Comparison of ENCODE assay signal across 18 mouse cellular contexts in genomic region chr16:24878977-24879376, GRCm38 (mm10).
"Had no signal": no experiment of that assay in that cellular context is flagged by ENCODE, and none has a peak within 500 bp of the region (broad histone marks: within the 10 kb centered on the region; RNA-seq: fewer than 3 reads in every experiment).

No protein-coding gene starts in this region.

- H3K36me3 ChIP-seq: limb, embryonic 13.5 days; midbrain, embryonic 15.5 days; neural tube, embryonic 13.5 days; stomach, embryonic 15.5 days had no signal

- H3K4me3 ChIP-seq: limb, embryonic 13.5 days; megakaryocyte, embryonic 14.5 days; midbrain, embryonic 15.5 days; neural tube, embryonic 13.5 days; stomach, embryonic 15.5 days had no signal

- H3K27me3 ChIP-seq: limb, embryonic 13.5 days; megakaryocyte, embryonic 14.5 days; midbrain, embryonic 15.5 days; neural tube, embryonic 13.5 days; stomach, embryonic 15.5 days had no signal

- DNase-seq: kidney, adult 9 months; kidney, postnatal 36 days; left cerebral cortex, postnatal 4 days; lung, embryonic 14.5 days; lung, postnatal 10 days; lung, postnatal 4 days; retina, postnatal 1 day; right cerebral cortex, postnatal 4 days; thymus, adult 2 months; thymus, postnatal 25 days had no signal

- H3K9me3 ChIP-seq: limb, embryonic 13.5 days; megakaryocyte, embryonic 14.5 days; midbrain, embryonic 15.5 days; neural tube, embryonic 13.5 days; stomach, embryonic 15.5 days had no signal

- H3K4me1 ChIP-seq: stomach, embryonic 15.5 days had no signal

- ATAC-seq: midbrain, embryonic 15.5 days had no signal

- H3K4me2 ChIP-seq: limb, embryonic 13.5 days; lung, embryonic 14.5 days; midbrain, embryonic 11.5 days; midbrain, embryonic 15.5 days; neural tube, embryonic 13.5 days; stomach, embryonic 15.5 days had no signal

- H3K27ac ChIP-seq: kidney, postnatal 0 days; limb, embryonic 13.5 days; liver, embryonic 14.5 days; midbrain, embryonic 15.5 days; neural tube, embryonic 13.5 days; stomach, embryonic 15.5 days had no signal

- H3K9ac ChIP-seq: limb, embryonic 13.5 days; liver, embryonic 14.5 days; lung, embryonic 14.5 days; midbrain, embryonic 15.5 days; neural tube, embryonic 13.5 days; stomach, embryonic 15.5 days had no signal
